Mouse (Mus musculus) cerebellum, adult 2 months (tissue): Measurements from ENCODE around the gene Zc3hc1.

Source experiments
- CTCF ChIP-seq: fragments of 200-500 bp; IDR thresholded peaks from 2 replicates; pipeline ENCODE4 v1.5.1; 2011; ENCODE audit warnings: low read depth, mild to moderate bottlenecking, control low read depth, low read length, moderate library complexity, borderline replicate concordance; ENCODE audit not compliant: insufficient read depth
- POLR2A ChIP-seq: fragments of 200-500 bp; IDR thresholded peaks from 2 replicates; pipeline ENCODE4 v1.6.1; 2011; ENCODE audit warnings: low read length, control low read depth, borderline replicate concordance; ENCODE audit not compliant: insufficient read depth

DNA sequence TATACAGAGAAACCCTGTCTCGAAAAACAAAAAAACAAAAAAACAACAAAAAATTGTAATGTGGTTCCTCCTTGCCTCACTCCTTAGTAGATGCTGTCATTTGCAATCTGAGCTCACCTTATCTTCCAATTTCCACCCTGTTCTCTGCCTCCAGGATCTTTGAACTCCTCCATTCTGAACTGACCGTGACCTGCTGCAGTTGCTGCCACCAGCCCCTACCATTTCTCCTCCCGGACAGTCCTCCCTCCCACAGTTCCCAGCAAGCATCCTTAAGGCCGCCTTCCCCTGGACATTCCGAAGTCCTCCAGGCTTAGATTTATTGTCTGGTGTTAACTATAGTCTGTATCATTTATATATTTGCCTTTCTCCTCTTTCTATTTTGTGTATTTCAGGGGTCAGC lies 60.1 kb downstream of the Zc3hc1 start:
- no peak for TF ChIP-seq POLR2A
- no peak for TF ChIP-seq CTCF
